Mouse (Mus musculus) liver, adult 2 months (tissue): Measurements from ENCODE around the gene Prpf18.

Experiments
- CTCF ChIP-seq: fragments of 200-500 bp; IDR thresholded peaks from 2 replicates; pipeline ENCODE4 v1.5.1; 2011; ENCODE audit warnings: low read depth, low read length, control low read depth
- POLR2A ChIP-seq: fragments of 200-500 bp; IDR thresholded peaks from 2 replicates; pipeline ENCODE4 v1.6.1; 2011; ENCODE audit warnings: low read length, control low read depth; ENCODE audit not compliant: insufficient read depth; ENCODE audit errors: extremely low read depth

- TF ChIP-seq CTCF (no peak), POLR2A (no peak)
Observed at GRCm38 (mm10) chr2:4648094-4648493, 3.8 kb downstream of the Prpf18 start.
